Mouse (Mus musculus): ENCODE results near the gene Tmc3.
A peak's percentile ranks its signal among the peaks of the same experiment; 100 is the strongest.

Tmc3 gene

GRCm38 (mm10) chr7:83598997-83599912 lies 14.5 kb downstream of the Tmc3 start:
- DNase-seq (ENCODE audit: low spot score), result no peak

GRCm38 (mm10) chr7:83599913-83600286 lies 15.2 kb downstream of the Tmc3 start:
- no peak for DNase-seq (ENCODE audit: low spot score)

GRCm38 (mm10) chr7:83604180-83604944 lies 19.6 kb downstream of the Tmc3 start:
- DNase-seq (ENCODE audit: low spot score), result no peak

- no peak for DNase-seq (ENCODE audit: low spot score)
These were observed 22.1 kb downstream of the Tmc3 start for GRCm38 (mm10) chr7:83606796-83607195.

GRCm38 (mm10) chr7:83609891-83610290 lies 25.2 kb downstream of the Tmc3 start:
- no peak for DNase-seq (ENCODE audit: low spot score)

- no peak for DNase-seq (ENCODE audit: low spot score)
These were observed 27.2 kb downstream of the Tmc3 start for GRCm38 (mm10) chr7:83611886-83612285.

GRCm38 (mm10) chr7:83615272-83615671 lies 30.5 kb downstream of the Tmc3 start:
- DNase-seq (ENCODE audit: low spot score), result no peak

GRCm38 (mm10) chr7:83615815-83616214 lies 31.1 kb downstream of the Tmc3 start:
- DNase-seq (ENCODE audit: low spot score), result no peak

- no peak for DNase-seq (ENCODE audit: low spot score)
These were observed 31.5 kb downstream of the Tmc3 start for GRCm38 (mm10) chr7:83616268-83616667.

- no peak for DNase-seq (ENCODE audit: low spot score)
These were observed 34.0 kb downstream of the Tmc3 start for GRCm38 (mm10) chr7:83618709-83619108.

- DNase-seq (ENCODE audit: low spot score), result no peak
These were observed 37.9 kb downstream of the Tmc3 start for GRCm38 (mm10) chr7:83622582-83622981.

- no peak for DNase-seq (ENCODE audit: low spot score)
These were observed 39.3 kb downstream of the Tmc3 start for GRCm38 (mm10) chr7:83624065-83624464.

- DNase-seq (ENCODE audit: low spot score), result no peak
These were observed 42.0 kb downstream of the Tmc3 start for GRCm38 (mm10) chr7:83626557-83627257.

GRCm38 (mm10) chr7:83627369-83627768 lies 42.6 kb downstream of the Tmc3 start:
- DNase-seq (ENCODE audit: low spot score), result no peak

GRCm38 (mm10) chr7:83631073-83631827 lies 46.5 kb downstream of the Tmc3 start:
- DNase-seq (ENCODE audit: low spot score), result no peak

- DNase-seq (ENCODE audit: low spot score), result peak; percentile 67
These were observed 47.3 kb downstream of the Tmc3 start, which contains the start of gene Stard5 for GRCm38 (mm10) chr7:83631828-83632681. Stard5 (plus strand) TSS chr7:83631959.

- no peak for DNase-seq (ENCODE audit: low spot score)
These were observed 48.0 kb downstream of the Tmc3 start for GRCm38 (mm10) chr7:83632682-83633120.

GRCm38 (mm10) chr7:83633856-83634255 lies 49.1 kb downstream of the Tmc3 start:
- DNase-seq (ENCODE audit: low spot score), result no peak

- DNase-seq (ENCODE audit: low spot score), result no peak
These were observed 51.0 kb downstream of the Tmc3 start for GRCm38 (mm10) chr7:83635726-83636125.

- no peak for DNase-seq (ENCODE audit: low spot score)
These were observed 51.7 kb downstream of the Tmc3 start for GRCm38 (mm10) chr7:83636425-83636824.

All from urinary bladder, postnatal 10 days (tissue).